Mouse (Mus musculus) NIH3T3 (cell line): ENCODE results near the gene Clec4n.
"Not testable (repeated sequence)": the region's sequence is repeated elsewhere in the genome, so short reads cannot be mapped to it uniquely, and the experiment has no call there.

Experiments
- DNase-seq: peaks from one replicate; pipeline ENCODE4 v3.0.0-alpha.2; 2012; ENCODE audit warnings: low read depth

Gene Clec4n

GRCm38 (mm10) chr6:123292751-123293400, 63.2 kb downstream of the Clec4n start:
- DNase-seq: no peak

- not testable (repeated sequence) for DNase-seq
Observed at GRCm38 (mm10) chr6:123293509-123293908, 63.9 kb downstream of the Clec4n start.
